Mouse (Mus musculus) monocyte, adult 5-6 weeks (primary cell): ENCODE results near the gene Cd209b. TPM values are rescaled to one million over a fixed set of nuclear protein-coding genes. Genes with fewer than 3 reads are reported as not detected.

Experiments
- ATAC-seq: fragments of 153-309, 156-312 bp; replicated peaks from 2 replicates; pipeline ENCODE4 v1.8.0; 2017; ENCODE audit warnings: mild to moderate bottlenecking; ENCODE audit not compliant: low TSS enrichment, insufficient number of reproducible peaks, severe bottlenecking, poor library complexity, low FRiP score
- total RNA-seq: library from RNA; stranded (forward); fragments of 200-1000, 200-491, 200-594 nt; gene quantifications from 3 replicates; pipeline ENCODE4 v1.2.3, GENCODE M21; 2017

The Cd209b gene
- not detected in 3 replicates for total RNA-seq

GRCm38 (mm10) chr8:3926744-3927143, at the start of gene Cd209b:
Gene Cd209b (minus strand): TSS chr8:3926844.
- no peak for ATAC-seq

- no peak for ATAC-seq
These were observed 29.4 kb upstream of the Cd209b start for GRCm38 (mm10) chr8:3956037-3956436.

- no peak for ATAC-seq
These were observed 28.0 kb upstream of the Cd209b start, which contains the start of gene Cd209c for GRCm38 (mm10) chr8:3954646-3955045. Gene Cd209c (minus strand): TSS chr8:3954746.

GRCm38 (mm10) chr8:3940023-3940422, 13.4 kb upstream of the Cd209b start:
- ATAC-seq: no peak

- no peak for ATAC-seq
These were observed 48.2 kb downstream of the Cd209b start, which contains the start of gene Cd209d for GRCm38 (mm10) chr8:3878455-3878854. Gene Cd209d (minus strand): TSS chr8:3878555.

GRCm38 (mm10) chr8:3876121-3876520, 50.5 kb downstream of the Cd209b start:
- no peak for ATAC-seq

Other genes with a start within 250 kb of the Cd209b start
- 11.4 to 16.0 TPM (median 11.7 TPM) in 3 replicates for gene Fcer2a, start 232.7 kb downstream of the Cd209b start, total RNA-seq
- gene Clec4g, start 206.2 kb downstream of the Cd209b start, total RNA-seq: 1.2 to 1.5 TPM in 2 of 3 replicates, not detected in the other
- gene Cd209a, start 177.9 kb downstream of the Cd209b start, total RNA-seq: 12.6 to 30.8 TPM (median 30.4 TPM) in 3 replicates
- gene Cd209e, start 72.5 kb downstream of the Cd209b start, total RNA-seq: 0.58 to 1.2 TPM in 2 of 3 replicates, not detected in the other
- 0.49 TPM in 1 of 3 replicates, not detected in the others for gene Cd209d, start 48.3 kb downstream of the Cd209b start, total RNA-seq
- 1.0 to 2.6 TPM in 2 of 3 replicates, not detected in the other for gene Cd209c, start 27.9 kb upstream of the Cd209b start, total RNA-seq
- not detected in 3 replicates for gene Cd209f, start 179.0 kb upstream of the Cd209b start, total RNA-seq
- not detected in 3 replicates for gene Cd209g, start 207.3 kb upstream of the Cd209b start, total RNA-seq
- gene Evi5l, start 239.7 kb upstream of the Cd209b start, total RNA-seq: 3.0 to 14.6 TPM (median 7.6 TPM) in 3 replicates